Mouse (Mus musculus) CH12.LX (cell line): ENCODE data around the gene Fstl4.

ENCODE experiments used
- CHD2 ChIP-seq: IDR thresholded peaks from 2 replicates; pipeline ENCODE4 v1.6.1; 2011; ENCODE audit warnings: low read length, improper control_type of control experiment
- CTCF ChIP-seq, 2 experiments: IDR thresholded peaks in 1 of 2; conservative IDR thresholded peaks in 1 of 2; 2 replicates each; pipeline ENCODE4 v1.5.1; 2011 to 2012; ENCODE audit warnings: low read depth in 2 of 2, low read length in 2 of 2, improper control_type of control experiment in 1 of 2, inconsistent platforms in 1 of 2, mild to moderate bottlenecking in 1 of 2, moderate library complexity in 1 of 2
- EP300 ChIP-seq: IDR thresholded peaks from 2 replicates; pipeline ENCODE4 v1.6.1; 2011; ENCODE audit warnings: low read length, improper control_type of control experiment
- GABPA ChIP-seq: IDR thresholded peaks from 2 replicates; pipeline ENCODE4 v1.6.1; 2012; ENCODE audit warnings: low read depth, low read length, improper control_type of control experiment, inconsistent platforms; ENCODE audit not compliant: insufficient replicate concordance
- HCFC1 ChIP-seq: IDR thresholded peaks from 2 replicates; pipeline ENCODE4 v1.6.1; 2012; ENCODE audit warnings: low read depth, mild to moderate bottlenecking, inconsistent platforms, low read length, improper control_type of control experiment
- JUND ChIP-seq: conservative IDR thresholded peaks from 2 replicates; pipeline ENCODE4 v1.6.1; 2011; ENCODE audit warnings: low read depth, low read length, improper control_type of control experiment
- POLR2A ChIP-seq: IDR thresholded peaks from 2 replicates; pipeline ENCODE4 v1.6.1; 2011; ENCODE audit warnings: low read depth, mild to moderate bottlenecking, improper control_type of control experiment, low read length
- RAD21 ChIP-seq: IDR thresholded peaks from 2 replicates; pipeline ENCODE4 v1.6.1; 2011; ENCODE audit warnings: low read depth, mild to moderate bottlenecking, low read length, improper control_type of control experiment, moderate library complexity
- SIN3A ChIP-seq: IDR thresholded peaks from 2 replicates; pipeline ENCODE4 v1.6.1; 2012; ENCODE audit warnings: low read length, improper control_type of control experiment, inconsistent platforms
- TCF12 ChIP-seq: IDR thresholded peaks from 2 replicates; pipeline ENCODE4 v1.6.1; 2014; ENCODE audit warnings: low read depth, mild to moderate bottlenecking, inconsistent platforms, low read length, improper control_type of control experiment
- USF1 ChIP-seq: IDR thresholded peaks from 2 replicates; pipeline ENCODE4 v1.6.1; 2014; ENCODE audit warnings: low read depth, mild to moderate bottlenecking, inconsistent platforms, low read length, improper control_type of control experiment
- ZKSCAN1 ChIP-seq: IDR thresholded peaks from 2 replicates; pipeline ENCODE4 v1.6.1; 2012; ENCODE audit warnings: low read depth, inconsistent platforms, low read length, improper control_type of control experiment, borderline replicate concordance
- ZNF384 ChIP-seq: IDR thresholded peaks from 2 replicates; pipeline ENCODE4 v1.6.1; 2012; ENCODE audit warnings: low read depth, low read length, improper control_type of control experiment, inconsistent platforms

- TF ChIP-seq JUND, result no peak
- no peak for TF ChIP-seq ZKSCAN1
- TF ChIP-seq CTCF (conservative IDR thresholded peaks at IDR 0.05 in 1 of 2, IDR thresholded peaks at IDR 0.05 in 1 of 2; ENCODE audit: low read depth in 2 of 2, low read length in 2 of 2), result no peak
- no peak for TF ChIP-seq HCFC1
- TF ChIP-seq SIN3A, result no peak
- TF ChIP-seq RAD21, result no peak
- no peak for TF ChIP-seq TCF12
- TF ChIP-seq CHD2, result no peak
- TF ChIP-seq EP300, result no peak
- no peak for TF ChIP-seq POLR2A
- TF ChIP-seq USF1, result no peak
- no peak for TF ChIP-seq ZNF384
- no peak for TF ChIP-seq GABPA
Measured at GRCm38 (mm10) chr11:52994688-52995087, 230.3 kb downstream of the Fstl4 start.
